Mouse (Mus musculus) WW6 (cell line): ENCODE data around the gene Wasl.

Source experiments
- DNase-seq: peaks from one replicate; pipeline ENCODE4 v3.0.0-alpha.2; 2013; ENCODE audit warnings: low read depth, low spot score

Wasl gene

GRCm38 (mm10) chr6:24645346-24646053, 19.3 kb downstream of the Wasl start:
- no peak for DNase-seq

- DNase-seq: no peak
Observed at GRCm38 (mm10) chr6:24642960-24643359, 21.8 kb downstream of the Wasl start.

- no peak for DNase-seq
Observed at GRCm38 (mm10) chr6:24642161-24642560, 22.6 kb downstream of the Wasl start.

GRCm38 (mm10) chr6:24641286-24641685, 23.5 kb downstream of the Wasl start:
- DNase-seq: no peak

- no peak for DNase-seq
Observed at GRCm38 (mm10) chr6:24635814-24636213, 29.0 kb downstream of the Wasl start.

- DNase-seq: no peak
Observed at GRCm38 (mm10) chr6:24634065-24634464, 30.7 kb downstream of the Wasl start.

- DNase-seq: no peak
Observed at GRCm38 (mm10) chr6:24632061-24632460, 32.7 kb downstream of the Wasl start.

GRCm38 (mm10) chr6:24628499-24628898, 36.3 kb downstream of the Wasl start:
- no peak for DNase-seq

GRCm38 (mm10) chr6:24627586-24628030, 37.2 kb downstream of the Wasl start:
- DNase-seq: no peak

- DNase-seq: no peak
Observed at GRCm38 (mm10) chr6:24622098-24622497, 42.7 kb downstream of the Wasl start.

GRCm38 (mm10) chr6:24620936-24621335, 43.9 kb downstream of the Wasl start:
- no peak for DNase-seq

GRCm38 (mm10) chr6:24619285-24620045, 45.3 kb downstream of the Wasl start:
- DNase-seq: no peak

- DNase-seq: no peak
Observed at GRCm38 (mm10) chr6:24616746-24617145, 48.1 kb downstream of the Wasl start.

GRCm38 (mm10) chr6:24613918-24614317, 50.9 kb downstream of the Wasl start:
- no peak for DNase-seq

- DNase-seq: no peak
Observed at GRCm38 (mm10) chr6:24613346-24613745, 51.5 kb downstream of the Wasl start.

GRCm38 (mm10) chr6:24612074-24612755, 52.6 kb downstream of the Wasl start:
- no peak for DNase-seq

GRCm38 (mm10) chr6:24610358-24610757, 54.5 kb downstream of the Wasl start:
- DNase-seq: no peak

GRCm38 (mm10) chr6:24609531-24609930, 55.3 kb downstream of the Wasl start:
- DNase-seq: no peak

- DNase-seq: no peak
Observed at GRCm38 (mm10) chr6:24608682-24609081, 56.1 kb downstream of the Wasl start.

GRCm38 (mm10) chr6:24608129-24608528, 56.7 kb downstream of the Wasl start:
- no peak for DNase-seq

- DNase-seq: no peak
Observed at GRCm38 (mm10) chr6:24607531-24607930, 57.3 kb downstream of the Wasl start.

GRCm38 (mm10) chr6:24606512-24606911, 58.3 kb downstream of the Wasl start:
- no peak for DNase-seq
